Mouse (Mus musculus) thymus, adult 18-20 months (tissue): ENCODE results near the gene Olfr355.

Experiments used
- DNase-seq, 2 experiments: peaks; one replicate each; pipeline ENCODE4 v3.0.0; 2022; ENCODE audit warnings: mixed read lengths in 2 of 2

The Olfr355 gene

DNA sequence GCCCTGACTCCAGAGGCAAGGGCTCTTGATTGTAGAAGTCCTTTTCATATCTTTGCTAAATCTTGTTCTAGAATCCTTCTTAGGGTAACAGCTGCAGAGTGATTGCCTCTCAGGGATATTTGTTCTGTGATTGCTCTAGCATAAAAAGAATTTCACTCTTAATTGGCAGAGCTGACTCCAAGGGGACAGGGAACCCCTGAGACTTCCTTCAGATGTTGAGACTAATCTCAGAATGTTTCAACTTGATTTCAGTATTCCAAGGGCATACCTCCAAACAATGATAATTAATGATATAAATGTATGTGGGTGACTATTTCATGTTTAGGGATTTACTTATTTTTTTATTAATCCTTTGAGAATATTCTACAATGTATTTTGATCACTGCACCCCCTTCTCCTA, at the start of gene Olfr355:
TSS of gene Olfr355 (minus strand) at position 101 of the 400 bp plus-strand sequence.
- no peak for DNase-seq

GRCm38 (mm10) chr2:36936821-36937220, 8.1 kb upstream of the Olfr355 start, which contains the start of gene Olfr356:
TSS of gene Olfr356 (plus strand) at chr2:36937121.
- DNase-seq, result no peak

GRCm38 (mm10) chr2:36905380-36905779, 23.3 kb downstream of the Olfr355 start, which contains the start of gene Olfr354:
TSS of gene Olfr354 (plus strand) at chr2:36905680.
- DNase-seq, result no peak

DNA sequence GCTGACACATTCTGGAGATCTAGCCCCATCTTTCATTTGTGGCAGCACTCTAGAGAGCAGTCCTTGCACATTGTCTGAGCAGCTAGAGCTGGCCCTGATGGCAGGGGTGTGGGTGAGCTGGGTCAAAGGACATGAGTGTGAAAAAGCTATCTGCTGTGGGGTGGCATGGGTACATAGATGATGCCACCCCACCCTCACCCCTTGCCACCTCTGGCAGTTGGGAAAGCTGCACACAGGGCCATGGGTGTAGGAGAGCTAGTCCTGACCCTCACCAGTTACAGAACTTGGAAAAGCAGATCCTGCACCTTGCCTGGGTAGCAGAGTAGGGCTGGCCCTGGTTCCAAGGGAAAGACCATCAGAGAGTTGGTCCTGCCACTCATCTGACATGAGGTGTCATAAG, 31.6 kb downstream of the Olfr355 start:
- DNase-seq, result no peak

GRCm38 (mm10) chr2:36892836-36893235, 35.9 kb downstream of the Olfr355 start, which contains the start of gene Olfr353:
TSS of gene Olfr353 (minus strand) at chr2:36892936.
- DNase-seq, result no peak
